Mouse (Mus musculus): ENCODE data around the gene Dgke.

- no peak for TF ChIP-seq MAFK (IDR thresholded peaks at IDR 0.05; ENCODE audit: insufficient read depth, low read depth, low read length)
- no peak for TF ChIP-seq HCFC1 (IDR thresholded peaks at IDR 0.05; ENCODE audit: borderline replicate concordance, insufficient read depth, low read length)
Measured at GRCm38 (mm10) chr11:89027955-89028361, 38.7 kb downstream of the Dgke start.

Data from ES-E14 (cell line).